Mouse (Mus musculus) embryonic facial prominence, embryonic 13.5 days (tissue): ENCODE measurements at regions not wholly inside any gene's neighbourhood (a gene's known extent, or its start where the extent isn't known, plus 50 kb on each side); places are given as distances from the start of the nearest gene placed in this dataset.

ENCODE experiments used
- ATAC-seq: fragments of 200-750 bp; cut with Nextera tagmentation; 2 replicates; pipeline ENCODE4 v1.8.0; 2017; ENCODE audit warnings: low read depth; ENCODE audit not compliant: insufficient number of reproducible peaks, insufficient read depth, low FRiP score, low TSS enrichment
- H3K27ac ChIP-seq: fragments of 300-500 bp; sonication (generic); 2 replicates; pipeline ENCODE4 v1.5.1; 2015; ENCODE audit warnings: moderate library complexity, mild to moderate bottlenecking, inconsistent platforms
- H3K27me3 ChIP-seq: fragments of 300-500 bp; sonication (generic); 2 replicates; pipeline ENCODE4 v1.6.1; 2015; ENCODE audit warnings: mild to moderate bottlenecking, inconsistent platforms
- H3K36me3 ChIP-seq: fragments of 300-500 bp; sonication (generic); 2 replicates; pipeline ENCODE4 v1.6.1; 2015; ENCODE audit warnings: mild to moderate bottlenecking, inconsistent platforms
- H3K4me1 ChIP-seq: fragments of 300-500 bp; sonication (generic); 2 replicates; pipeline ENCODE4 v1.6.1; 2015; ENCODE audit warnings: inconsistent platforms
- H3K4me2 ChIP-seq: fragments of 300-500 bp; sonication (generic); 2 replicates; pipeline ENCODE4 v1.6.1; 2015; ENCODE audit warnings: moderate library complexity, mild to moderate bottlenecking, inconsistent platforms
- H3K4me3 ChIP-seq: fragments of 300-500 bp; sonication (generic); 2 replicates; pipeline ENCODE4 v1.5.1; 2015; ENCODE audit warnings: mild to moderate bottlenecking, inconsistent platforms
- H3K9ac ChIP-seq: fragments of 300-500 bp; sonication (generic); 2 replicates; pipeline ENCODE4 v1.6.1; 2015; ENCODE audit warnings: mild to moderate bottlenecking, inconsistent platforms
- H3K9me3 ChIP-seq: fragments of 300-500 bp; sonication (generic); 2 replicates; pipeline ENCODE4 v1.6.1; 2016; ENCODE audit warnings: inconsistent platforms
- WGBS: fragments of 180-500 bp; shearing (Covaris S2); methylation state at CpG from one replicate; pipeline ENCODE4 v1.1.7; 2015; ENCODE audit warnings: mixed read lengths; 5-methylcytosine and 5-hydroxymethylcytosine counted together

- ATAC-seq: no peak
Measured at GRCm38 (mm10) chr4:89082838-89083237, 54.1 kb upstream of the Mtap start.

GRCm38 (mm10) chr4:89078485-89078884, 58.4 kb upstream of the Mtap start:
- Histone ChIP-seq H3K9me3 (no peaks in the 10 kb centered on the region), H3K4me1 (0 out of 2 replicates have a peak, but pooled peaks cover 3% of the 10 kb centered on the region), H3K36me3 (no peaks in the 10 kb centered on the region), H3K9ac (no peak overlapping the region), H3K4me2 (no peak overlapping the region), H3K27ac (no peak overlapping the region), H3K4me3 (no peak overlapping the region), H3K27me3 (no peaks in the 10 kb centered on the region)
- 70% methylated on average over 9 of the region's 9 CpGs for WGBS
- ATAC-seq: no peak

More at GRCm38 (mm10) chr4:89082838-89083237, 54.1 kb upstream of the Mtap start:
- H3K4me2 ChIP-seq: no peak overlapping the region
- no peaks in the 10 kb centered on the region for H3K4me1 ChIP-seq
- H3K4me3 ChIP-seq: no peak overlapping the region
- no peak overlapping the region for H3K27ac ChIP-seq
- H3K9me3 ChIP-seq: no peaks in the 10 kb centered on the region
- H3K36me3 ChIP-seq: no peaks in the 10 kb centered on the region
- 78% methylated on average over 3 of the region's 3 CpGs for WGBS
- no peaks in the 10 kb centered on the region for H3K27me3 ChIP-seq
- no peak overlapping the region for H3K9ac ChIP-seq

- WGBS: 64% methylated on average over 4 of the region's 4 CpGs
- Histone ChIP-seq H3K9me3 (no peaks in the 10 kb centered on the region), H3K9ac (no peak overlapping the region), H3K36me3 (no peaks in the 10 kb centered on the region), H3K4me2 (no peak overlapping the region), H3K4me1 (0 out of 2 replicates have a peak, but pooled peaks cover 3% of the 10 kb centered on the region), H3K4me3 (no peak overlapping the region), H3K27ac (no peak overlapping the region), H3K27me3 (no peaks in the 10 kb centered on the region)
- no peak for ATAC-seq
Measured at GRCm38 (mm10) chr4:89074705-89075104, 62.2 kb upstream of the Mtap start.

- H3K27ac ChIP-seq: no peak overlapping the region
- no peaks in the 10 kb centered on the region for H3K27me3 ChIP-seq
- no peak for ATAC-seq
- H3K4me2 ChIP-seq: no peak overlapping the region
- H3K9me3 ChIP-seq: no peaks in the 10 kb centered on the region
- H3K36me3 ChIP-seq: no peaks in the 10 kb centered on the region
- H3K4me1 ChIP-seq: no peaks in the 10 kb centered on the region
- H3K4me3 ChIP-seq: no peak overlapping the region
- 82% methylated on average over 2 of the region's 2 CpGs for WGBS
- no peak overlapping the region for H3K9ac ChIP-seq
Measured at GRCm38 (mm10) chr4:89070430-89070829, 66.5 kb upstream of the Mtap start.

- no peaks in the 10 kb centered on the region for H3K4me1 ChIP-seq
- no peaks in the 10 kb centered on the region for H3K36me3 ChIP-seq
- no peak overlapping the region for H3K27ac ChIP-seq
- 86% methylated on average over 7 of the region's 7 CpGs for WGBS
- no peaks in the 10 kb centered on the region for H3K9me3 ChIP-seq
- H3K4me2 ChIP-seq: no peak overlapping the region
- no peak for ATAC-seq
- H3K9ac ChIP-seq: no peak overlapping the region
- no peaks in the 10 kb centered on the region for H3K27me3 ChIP-seq
- no peak overlapping the region for H3K4me3 ChIP-seq
Measured at GRCm38 (mm10) chr4:89064401-89064800, 72.5 kb upstream of the Mtap start.

GRCm38 (mm10) chr4:89062384-89062783, 74.5 kb upstream of the Mtap start:
- Histone ChIP-seq H3K27me3 (no peaks in the 10 kb centered on the region), H3K9ac (no peak overlapping the region), H3K27ac (no peak overlapping the region), H3K9me3 (no peaks in the 10 kb centered on the region), H3K4me1 (0 out of 2 replicates have a peak, but pooled peaks cover 2% of the 10 kb centered on the region), H3K4me2 (no peak overlapping the region), H3K36me3 (no peaks in the 10 kb centered on the region), H3K4me3 (no peak overlapping the region)
- no peak for ATAC-seq
- 65% methylated on average over 1 of the region's 1 CpGs for WGBS

- no peaks in the 10 kb centered on the region for H3K36me3 ChIP-seq
- H3K4me2 ChIP-seq: no peak overlapping the region
- H3K4me3 ChIP-seq: no peak overlapping the region
- H3K4me1 ChIP-seq: 0 out of 2 replicates have a peak, but pooled peaks cover 2% of the 10 kb centered on the region
- 78% methylated on average over 4 of the region's 4 CpGs for WGBS
- H3K27me3 ChIP-seq: no peaks in the 10 kb centered on the region
- H3K9me3 ChIP-seq: no peaks in the 10 kb centered on the region
- H3K9ac ChIP-seq: no peak overlapping the region
- H3K27ac ChIP-seq: no peak overlapping the region
- ATAC-seq: no peak
Measured at GRCm38 (mm10) chr4:89061619-89062018, 75.3 kb upstream of the Mtap start.

- Histone ChIP-seq H3K27ac (no peak overlapping the region), H3K4me3 (no peak overlapping the region), H3K9ac (no peak overlapping the region), H3K4me2 (no peak overlapping the region), H3K36me3 (no peaks in the 10 kb centered on the region), H3K9me3 (no peaks in the 10 kb centered on the region), H3K27me3 (no peaks in the 10 kb centered on the region), H3K4me1 (0 out of 2 replicates have a peak, but pooled peaks cover 2% of the 10 kb centered on the region)
- no peak for ATAC-seq
Measured at GRCm38 (mm10) chr4:89057573-89057972, 79.3 kb upstream of the Mtap start.

GRCm38 (mm10) chr4:89057135-89057534, 79.8 kb upstream of the Mtap start:
- Histone ChIP-seq H3K4me2 (no peak overlapping the region), H3K9me3 (no peaks in the 10 kb centered on the region), H3K9ac (no peak overlapping the region), H3K36me3 (no peaks in the 10 kb centered on the region), H3K4me3 (no peak overlapping the region), H3K27ac (no peak overlapping the region), H3K4me1 (0 out of 2 replicates have a peak, but pooled peaks cover 2% of the 10 kb centered on the region), H3K27me3 (no peaks in the 10 kb centered on the region)
- ATAC-seq: no peak
- WGBS: 29% methylated on average over 1 of the region's 1 CpGs

- Histone ChIP-seq H3K4me3 (no peak overlapping the region), H3K36me3 (no peaks in the 10 kb centered on the region), H3K4me1 (0 out of 2 replicates have a peak, but pooled peaks cover 2% of the 10 kb centered on the region), H3K4me2 (no peak overlapping the region), H3K9me3 (no peaks in the 10 kb centered on the region), H3K9ac (no peak overlapping the region), H3K27ac (no peak overlapping the region), H3K27me3 (no peaks in the 10 kb centered on the region)
- ATAC-seq: no peak
- 66% methylated on average over 3 of the region's 3 CpGs for WGBS
Measured at GRCm38 (mm10) chr4:89055969-89056368, 81.0 kb upstream of the Mtap start.

- no peak for ATAC-seq
- 28% methylated on average over 6 of the region's 6 CpGs for WGBS
- H3K4me3 ChIP-seq: no peak overlapping the region
- no peaks in the 10 kb centered on the region for H3K9me3 ChIP-seq
- 0 out of 2 replicates have a peak, but pooled peaks cover 1% of the 10 kb centered on the region for H3K4me1 ChIP-seq
- H3K36me3 ChIP-seq: no peaks in the 10 kb centered on the region
- no peak overlapping the region for H3K9ac ChIP-seq
- H3K27me3 ChIP-seq: no peaks in the 10 kb centered on the region
- H3K4me2 ChIP-seq: no peak overlapping the region
- no peak overlapping the region for H3K27ac ChIP-seq
Measured at GRCm38 (mm10) chr4:89053606-89054005, 83.3 kb upstream of the Mtap start.

- 47% methylated on average over 5 of the region's 5 CpGs for WGBS
- H3K9me3 ChIP-seq: no peaks in the 10 kb centered on the region
- H3K9ac ChIP-seq: no peak overlapping the region
- H3K36me3 ChIP-seq: no peaks in the 10 kb centered on the region
- H3K27me3 ChIP-seq: no peaks in the 10 kb centered on the region
- no peak overlapping the region for H3K27ac ChIP-seq
- H3K4me1 ChIP-seq: no peaks in the 10 kb centered on the region
- no peak overlapping the region for H3K4me3 ChIP-seq
- ATAC-seq: no peak
- H3K4me2 ChIP-seq: no peak overlapping the region
Measured at GRCm38 (mm10) chr4:89051897-89052296, 85.0 kb upstream of the Mtap start.
